Mouse (Mus musculus): ENCODE measurements around the gene Sectm1a. TPM values are rescaled to one million over a fixed set of nuclear protein-coding genes. Genes with fewer than 3 reads are reported as not detected.
A peak's percentile ranks its signal among the peaks of the same experiment; 100 is the strongest.
"Not testable (repeated sequence)": the region's sequence is repeated elsewhere in the genome, so short reads cannot be mapped to it uniquely, and the experiment has no call there.

Sectm1a gene
- polyA plus RNA-seq, 1 experiment: not detected

- Histone ChIP-seq H3K4me3 (replicated peaks; ENCODE audit: insufficient read depth, low read depth, low read length) (no peak overlapping the region), H3K27me3 (ENCODE audit: control insufficient read depth, insufficient read depth, low read length) (no peaks in the 10 kb centered on the region), H3K27ac (ENCODE audit: insufficient read depth, low read length) (no peak overlapping the region), H3K4me1 (ENCODE audit: control insufficient read depth, insufficient read depth, low read length) (no peaks in the 10 kb centered on the region)
- DNase-seq: peak; percentile 71 to 75
- peak; percentile 96 for TF ChIP-seq CTCF (IDR thresholded peaks at IDR 0.05; ENCODE audit: borderline replicate concordance, insufficient read depth, low read depth, low read length)
- TF ChIP-seq POLR2A (IDR thresholded peaks at IDR 0.05; ENCODE audit: borderline replicate concordance, insufficient read depth, low read length): no peak
- 15% methylated on average over 8 of the region's 8 CpGs for WGBS
These were observed 27.5 kb downstream of the Sectm1a start for GRCm38 (mm10) chr11:121053536-121053935.

- 70% methylated on average over 4 of the region's 4 CpGs for WGBS
These were observed 28.6 kb downstream of the Sectm1a start for GRCm38 (mm10) chr11:121052387-121052786.

GRCm38 (mm10) chr11:121051793-121052192 lies 29.2 kb downstream of the Sectm1a start:
- H3K4me3 ChIP-seq (replicated peaks; ENCODE audit: insufficient read depth, low read depth, low read length): no peak overlapping the region
- no peak overlapping the region for H3K27ac ChIP-seq (ENCODE audit: insufficient read depth, low read length)
- no peaks in the 10 kb centered on the region for H3K4me1 ChIP-seq (ENCODE audit: control insufficient read depth, insufficient read depth, low read length)
- H3K27me3 ChIP-seq (ENCODE audit: control insufficient read depth, insufficient read depth, low read length): no peaks in the 10 kb centered on the region
- TF ChIP-seq POLR2A (IDR thresholded peaks at IDR 0.05; ENCODE audit: borderline replicate concordance, insufficient read depth, low read length) (no peak), CTCF (IDR thresholded peaks at IDR 0.05; ENCODE audit: borderline replicate concordance, insufficient read depth, low read depth, low read length) (no peak)
- no peak for DNase-seq
- WGBS: 40% methylated on average over 1 of the region's 1 CpGs

More at GRCm38 (mm10) chr11:121052387-121052786, 28.6 kb downstream of the Sectm1a start:
- Histone ChIP-seq H3K27ac (ENCODE audit: insufficient read depth, low read length) (no peak overlapping the region), H3K4me1 (ENCODE audit: control insufficient read depth, insufficient read depth, low read length) (no peaks in the 10 kb centered on the region), H3K27me3 (ENCODE audit: control insufficient read depth, insufficient read depth, low read length) (no peaks in the 10 kb centered on the region), H3K4me3 (replicated peaks; ENCODE audit: insufficient read depth, low read depth, low read length) (no peak overlapping the region)
- DNase-seq: no peak
- TF ChIP-seq CTCF (IDR thresholded peaks at IDR 0.05; ENCODE audit: borderline replicate concordance, insufficient read depth, low read depth, low read length) (no peak), POLR2A (IDR thresholded peaks at IDR 0.05; ENCODE audit: borderline replicate concordance, insufficient read depth, low read length) (no peak)

- no peak for DNase-seq
- WGBS: 72% methylated on average over 1 of the region's 1 CpGs
- Histone ChIP-seq H3K27ac (ENCODE audit: insufficient read depth, low read length) (no peak overlapping the region), H3K4me3 (replicated peaks; ENCODE audit: insufficient read depth, low read depth, low read length) (no peak overlapping the region), H3K4me1 (ENCODE audit: control insufficient read depth, insufficient read depth, low read length) (no peaks in the 10 kb centered on the region), H3K27me3 (ENCODE audit: control insufficient read depth, insufficient read depth, low read length) (no peaks in the 10 kb centered on the region)
- TF ChIP-seq CTCF (IDR thresholded peaks at IDR 0.05; ENCODE audit: borderline replicate concordance, insufficient read depth, low read depth, low read length) (no peak), POLR2A (IDR thresholded peaks at IDR 0.05; ENCODE audit: borderline replicate concordance, insufficient read depth, low read length) (no peak)
These were observed 31.2 kb downstream of the Sectm1a start for GRCm38 (mm10) chr11:121049840-121050239.

- H3K27ac ChIP-seq (ENCODE audit: insufficient read depth, low read length): no peak overlapping the region
- 82% methylated on average over 2 of the region's 2 CpGs for WGBS
- no peak for DNase-seq
These were observed 33.1 kb downstream of the Sectm1a start for GRCm38 (mm10) chr11:121047826-121048399.

GRCm38 (mm10) chr11:121045286-121045685 lies 35.7 kb downstream of the Sectm1a start:
- no peak overlapping the region for H3K4me3 ChIP-seq (replicated peaks; ENCODE audit: insufficient read depth, low read depth, low read length)
- H3K27ac ChIP-seq (ENCODE audit: insufficient read depth, low read length): no peak overlapping the region
- TF ChIP-seq CTCF (IDR thresholded peaks at IDR 0.05; ENCODE audit: borderline replicate concordance, insufficient read depth, low read depth, low read length) (no peak), POLR2A (IDR thresholded peaks at IDR 0.05; ENCODE audit: borderline replicate concordance, insufficient read depth, low read length) (no peak)
- no peak for DNase-seq
- whole genome bisulfite sequencing: 63% methylated on average over 1 of the region's 1 CpGs
- H3K4me1 ChIP-seq (ENCODE audit: control insufficient read depth, insufficient read depth, low read length): no peaks in the 10 kb centered on the region
- no peaks in the 10 kb centered on the region for H3K27me3 ChIP-seq (ENCODE audit: control insufficient read depth, insufficient read depth, low read length)

More at GRCm38 (mm10) chr11:121047826-121048399, 33.1 kb downstream of the Sectm1a start:
- Histone ChIP-seq H3K4me1 (ENCODE audit: control insufficient read depth, insufficient read depth, low read length) (no peaks in the 10 kb centered on the region), H3K4me3 (replicated peaks; ENCODE audit: insufficient read depth, low read depth, low read length) (no peak overlapping the region), H3K27me3 (ENCODE audit: control insufficient read depth, insufficient read depth, low read length) (no peaks in the 10 kb centered on the region)
- TF ChIP-seq CTCF (IDR thresholded peaks at IDR 0.05; ENCODE audit: borderline replicate concordance, insufficient read depth, low read depth, low read length): no peak
- TF ChIP-seq POLR2A (IDR thresholded peaks at IDR 0.05; ENCODE audit: borderline replicate concordance, insufficient read depth, low read length): no peak

GRCm38 (mm10) chr11:121043025-121043424 lies 38.0 kb downstream of the Sectm1a start:
- H3K4me3 ChIP-seq (replicated peaks; ENCODE audit: insufficient read depth, low read depth, low read length); H3K27ac ChIP-seq (ENCODE audit: insufficient read depth, low read length); H3K27me3 ChIP-seq (ENCODE audit: control insufficient read depth, insufficient read depth, low read length); DNase-seq; H3K4me1 ChIP-seq (ENCODE audit: control insufficient read depth, insufficient read depth, low read length): not testable (repeated sequence)
- WGBS: 62% methylated on average over 1 of the region's 1 CpGs

- Histone ChIP-seq H3K4me1 (ENCODE audit: control insufficient read depth, insufficient read depth, low read length) (no peaks in the 10 kb centered on the region), H3K27ac (ENCODE audit: insufficient read depth, low read length) (no peak overlapping the region), H3K4me3 (replicated peaks; ENCODE audit: insufficient read depth, low read depth, low read length) (no peak overlapping the region), H3K27me3 (ENCODE audit: control insufficient read depth, insufficient read depth, low read length) (no peaks in the 10 kb centered on the region)
- no peak for DNase-seq
- 74% methylated on average over 4 of the region's 4 CpGs for WGBS
- TF ChIP-seq CTCF (IDR thresholded peaks at IDR 0.05; ENCODE audit: borderline replicate concordance, insufficient read depth, low read depth, low read length) (no peak), POLR2A (IDR thresholded peaks at IDR 0.05; ENCODE audit: borderline replicate concordance, insufficient read depth, low read length) (no peak)
These were observed 38.5 kb downstream of the Sectm1a start for GRCm38 (mm10) chr11:121042480-121042879.
